Mouse (Mus musculus): ENCODE results near the gene Tk2. TPM values are rescaled to one million over a fixed set of nuclear protein-coding genes. Genes with fewer than 3 reads are reported as not detected.

The Tk2 gene
- polyA plus RNA-seq (2017; shearing (Covaris generic)), result 80.0 TPM

DNA sequence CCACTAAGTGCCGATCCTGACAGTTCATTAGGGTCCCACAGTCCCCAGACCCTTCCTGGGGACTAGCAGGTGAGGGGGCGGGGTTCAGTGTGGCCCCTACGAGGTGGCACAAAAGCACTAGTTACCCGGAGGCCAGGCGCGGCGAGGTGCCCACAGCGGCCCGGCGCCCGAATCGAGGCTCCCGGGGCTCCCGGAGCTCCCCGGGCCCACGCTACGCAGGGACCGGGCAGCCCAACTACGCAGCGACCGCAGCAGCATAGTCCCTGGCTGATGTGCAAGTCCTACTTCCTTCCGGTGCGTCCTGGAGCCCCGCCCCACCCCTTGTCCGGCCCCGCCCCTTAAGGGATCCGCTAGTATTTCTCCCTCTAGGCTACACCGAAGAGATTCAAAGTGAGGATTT, at the start of gene Tk2:
TSS of gene Tk2 (minus strand) at position 283 of the 400 bp plus-strand sequence.

DNA sequence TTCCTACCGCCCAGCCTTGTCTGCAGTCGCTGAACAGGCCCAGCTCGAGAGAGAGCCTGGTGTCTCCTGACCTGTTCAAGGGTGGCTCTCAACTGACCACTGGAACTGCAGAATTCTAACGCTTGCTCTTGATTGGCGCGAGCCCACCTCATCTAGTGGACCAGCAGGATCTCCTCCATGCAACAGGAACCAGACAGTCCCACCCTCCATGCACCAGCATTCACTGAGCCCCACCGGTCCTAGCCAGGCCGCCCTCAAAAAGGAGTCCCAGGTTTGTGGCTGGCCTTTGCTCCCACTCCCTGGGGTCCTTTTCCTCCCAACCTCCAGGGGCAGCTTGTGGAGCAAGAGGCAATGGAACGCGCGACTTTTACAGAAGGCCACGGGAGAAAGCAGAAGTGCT, 44.7 kb upstream of the Tk2 start, which contains the start of gene Cmtm2a:
TSS of gene Cmtm2a (minus strand) at position 101 of the 400 bp plus-strand sequence.

DNA sequence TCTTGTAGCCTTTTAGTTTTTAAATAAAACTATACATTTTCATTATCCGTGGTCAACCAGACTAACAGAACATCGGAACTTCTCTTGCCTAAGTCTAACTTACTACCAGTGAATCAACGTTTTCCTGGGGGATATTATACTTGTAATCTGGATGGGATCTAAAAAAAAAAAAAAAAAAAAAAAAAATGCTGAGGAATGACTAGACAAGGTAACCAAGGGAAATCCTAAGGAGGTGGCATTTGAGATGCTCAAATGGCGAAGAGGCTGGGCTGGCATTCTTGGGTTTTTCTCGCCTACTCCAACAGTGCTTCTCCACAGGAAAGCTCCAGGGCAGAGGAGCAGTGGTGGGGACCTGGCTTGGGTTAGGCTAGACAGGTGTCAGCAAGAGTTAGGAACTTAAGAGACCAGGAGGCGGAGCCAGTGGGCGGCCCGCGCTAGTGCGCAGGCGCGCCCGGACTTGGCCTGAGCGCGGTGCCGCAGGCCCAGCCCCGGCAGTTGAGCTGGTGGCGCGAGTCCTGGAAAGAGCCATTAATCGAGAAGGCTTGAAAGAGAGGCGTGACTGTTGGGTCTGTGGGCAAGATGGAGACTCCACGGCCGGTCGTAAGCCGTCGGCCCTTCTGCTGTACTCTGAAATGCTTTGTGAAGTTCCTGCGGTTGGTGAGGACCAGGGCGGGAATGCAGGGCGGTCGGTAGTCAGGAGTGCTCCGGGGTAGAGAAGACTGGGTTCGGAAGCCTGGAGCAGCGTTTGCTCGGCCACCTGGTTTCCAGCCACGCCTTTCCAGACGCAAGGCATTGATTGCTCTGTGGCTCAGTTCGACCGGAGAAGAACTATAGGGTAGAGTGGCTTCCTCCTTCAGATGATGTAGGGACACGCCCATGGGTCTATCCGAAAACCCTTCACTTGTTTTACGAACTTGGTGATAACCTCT, 2.3 kb upstream of the Tk2 start, which contains the start of gene Cklf:
TSS of gene Cklf (plus strand) at position 423 of the 929 bp plus-strand sequence.

Other genes with a start within 250 kb of the Tk2 start
- gene Cdh5, start 146.9 kb downstream of the Tk2 start, polyA plus RNA-seq (2017; shearing (Covaris generic)), result not detected
- gene Bean1, start 78.1 kb downstream of the Tk2 start, polyA plus RNA-seq (2017; shearing (Covaris generic)), result not detected
- 138 TPM for gene Cklf, start 2.3 kb upstream of the Tk2 start, polyA plus RNA-seq (2017; shearing (Covaris generic))
- gene Cmtm2a, start 44.6 kb upstream of the Tk2 start, polyA plus RNA-seq (2017; shearing (Covaris generic)), result not detected
- not detected for gene Gm45711, start 61.5 kb upstream of the Tk2 start, polyA plus RNA-seq (2017; shearing (Covaris generic))
- gene Cmtm1, start 61.6 kb upstream of the Tk2 start, polyA plus RNA-seq (2017; shearing (Covaris generic)), result not detected
- not detected for gene Gm11020, start 73.0 kb upstream of the Tk2 start, polyA plus RNA-seq (2017; shearing (Covaris generic))
- not detected for gene Cmtm2b, start 73.7 kb upstream of the Tk2 start, polyA plus RNA-seq (2017; shearing (Covaris generic))
- 38.3 TPM for gene Cmtm3, start 90.9 kb upstream of the Tk2 start, polyA plus RNA-seq (2017; shearing (Covaris generic))
- gene Cmtm4, start 147.2 kb upstream of the Tk2 start, polyA plus RNA-seq (2017; shearing (Covaris generic)), result 0.20 TPM
- 41.9 TPM for gene Dync1li2, start 194.5 kb upstream of the Tk2 start, polyA plus RNA-seq (2017; shearing (Covaris generic))